Mouse (Mus musculus): ENCODE data around the gene Scd2. TPM values are rescaled to one million over a fixed set of nuclear protein-coding genes. Genes with fewer than 3 reads are reported as not detected.

The Scd2 gene
- total RNA-seq, 2 experiments from 2014 or later, result 62.2 to 71.9 TPM

DNA sequence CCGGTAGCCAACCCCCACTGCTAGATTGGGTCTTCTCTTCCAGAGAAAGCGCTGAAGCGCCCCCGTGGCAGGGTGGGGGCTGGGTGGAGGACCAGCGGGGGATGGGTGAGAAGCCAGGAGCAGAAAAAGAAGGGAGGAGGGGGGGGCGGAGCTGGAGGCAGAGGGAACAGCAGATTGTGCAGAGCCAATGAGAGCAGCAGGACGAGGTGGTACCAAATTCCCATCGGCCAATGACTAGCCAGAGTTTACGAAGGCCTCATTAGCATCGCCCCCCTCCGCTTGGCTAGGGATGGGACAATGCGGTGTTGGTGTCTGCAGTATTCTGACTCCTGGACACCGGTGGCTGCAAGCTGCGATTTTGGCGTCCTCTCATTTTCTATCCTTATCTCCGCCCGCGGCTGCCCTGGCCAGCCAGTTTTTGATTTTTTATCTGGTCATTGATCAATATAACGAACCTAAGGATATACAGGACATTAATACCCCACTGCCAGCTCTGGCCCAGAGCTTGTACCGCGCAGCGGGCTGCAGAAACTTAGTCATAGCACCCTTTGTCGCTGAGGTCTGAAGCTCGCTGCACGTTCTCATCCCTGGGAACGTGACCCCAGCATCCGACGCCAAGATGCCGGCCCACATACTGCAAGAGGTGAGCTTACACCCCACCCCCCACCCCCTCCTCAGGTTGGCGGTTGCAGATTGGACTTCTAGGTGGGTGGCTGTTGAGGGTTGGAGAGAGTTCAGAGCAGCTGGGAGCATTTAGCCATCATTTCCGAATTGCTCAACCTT, 486 bp downstream of the Scd2 start:
- ATAC-seq (replicated peaks; ENCODE audit: low FRiP score, low TSS enrichment, poor library complexity, severe bottlenecking), result peak; percentile 86

- peak; percentile 52 for ATAC-seq (replicated peaks; ENCODE audit: low FRiP score, low TSS enrichment, poor library complexity, severe bottlenecking)
These were observed 1.1 kb downstream of the Scd2 start for GRCm38 (mm10) chr19:44294588-44295041.

- ATAC-seq (replicated peaks; ENCODE audit: low FRiP score, low TSS enrichment, poor library complexity, severe bottlenecking), result no peak
These were observed 1.8 kb downstream of the Scd2 start for GRCm38 (mm10) chr19:44295251-44295650.

DNA sequence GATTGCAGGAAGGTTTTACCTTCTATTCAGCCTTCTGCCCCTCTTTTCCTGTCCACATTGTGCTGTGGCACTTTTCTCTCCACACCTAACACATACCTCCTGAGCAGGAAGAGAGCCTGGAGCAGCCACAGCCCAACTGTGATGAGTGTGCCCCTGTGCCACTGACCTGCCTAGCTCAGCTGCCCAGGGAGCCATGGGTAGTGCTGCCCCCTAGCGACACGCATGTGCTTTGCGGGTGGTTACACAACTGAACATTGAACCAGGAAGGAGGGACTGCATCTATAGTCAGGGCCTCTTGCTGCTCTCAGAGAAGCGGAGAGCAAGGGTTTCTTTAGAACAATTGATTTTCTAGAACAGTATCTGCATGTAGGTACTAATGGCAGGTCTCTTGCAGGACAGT, 2.3 kb downstream of the Scd2 start:
- ATAC-seq (replicated peaks; ENCODE audit: low FRiP score, low TSS enrichment, poor library complexity, severe bottlenecking), result peak; percentile 50

DNA sequence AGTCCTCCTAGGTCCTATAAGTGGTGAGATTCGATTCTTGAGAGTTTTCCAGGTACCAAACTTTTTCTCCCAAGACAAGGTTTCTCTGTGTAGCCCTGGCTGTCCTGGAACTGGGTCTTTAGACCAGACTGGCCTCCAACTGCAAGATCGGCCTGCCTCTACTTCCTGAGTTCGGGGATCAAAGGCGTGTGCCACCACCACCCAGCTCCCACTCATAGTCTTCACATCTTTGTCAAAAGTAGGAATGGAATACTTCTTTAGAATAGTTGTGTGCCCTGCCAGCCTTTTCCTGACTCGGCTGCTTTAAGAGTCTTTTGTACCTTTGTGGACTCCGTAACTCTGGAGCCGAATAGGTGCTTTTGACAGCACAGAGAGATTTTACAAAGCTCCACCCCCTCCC, 2.7 kb downstream of the Scd2 start:
- no peak for ATAC-seq (replicated peaks; ENCODE audit: low FRiP score, low TSS enrichment, poor library complexity, severe bottlenecking)

GRCm38 (mm10) chr19:44297068-44297760, 3.7 kb downstream of the Scd2 start:
- ATAC-seq (replicated peaks; ENCODE audit: low FRiP score, low TSS enrichment, poor library complexity, severe bottlenecking), result no peak

DNA sequence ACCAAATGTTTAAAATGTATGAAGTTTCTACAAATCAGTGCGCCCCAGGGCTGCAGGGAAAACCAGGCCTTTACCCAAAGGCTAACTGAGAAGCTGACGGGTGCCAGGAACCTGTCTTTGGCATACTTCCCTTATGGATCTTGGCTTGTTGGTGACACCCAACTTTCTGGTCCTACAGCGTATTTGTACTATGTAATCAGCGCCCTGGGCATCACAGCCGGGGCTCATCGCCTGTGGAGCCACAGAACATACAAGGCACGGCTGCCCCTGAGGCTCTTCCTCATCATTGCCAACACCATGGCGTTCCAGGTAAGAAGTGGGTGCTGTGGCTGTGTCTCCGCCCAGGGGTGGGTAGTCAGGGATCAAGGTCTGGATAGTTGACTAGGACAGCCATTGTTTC, 4.4 kb downstream of the Scd2 start:
- no peak for ATAC-seq (replicated peaks; ENCODE audit: low FRiP score, low TSS enrichment, poor library complexity, severe bottlenecking)

DNA sequence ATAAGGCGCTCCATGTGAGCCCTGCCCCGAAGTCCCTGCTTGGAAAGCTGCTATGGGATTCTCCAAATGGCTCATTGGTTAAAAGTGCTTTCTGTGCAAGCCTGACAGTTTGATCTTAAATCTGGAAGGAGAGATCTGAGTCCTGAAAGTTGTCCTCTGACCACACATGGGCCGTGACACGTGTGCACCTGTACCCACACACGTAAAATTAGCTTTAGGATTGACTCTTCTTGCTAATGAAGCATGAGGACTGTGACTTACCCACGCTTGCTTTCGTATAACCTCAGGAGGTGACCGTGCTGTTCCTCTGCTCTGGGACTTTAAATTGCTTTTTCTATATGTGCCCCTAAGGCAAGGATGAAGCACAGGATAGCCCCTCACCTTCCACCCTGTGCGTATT, 5.6 kb downstream of the Scd2 start:
- ATAC-seq (replicated peaks; ENCODE audit: low FRiP score, low TSS enrichment, poor library complexity, severe bottlenecking), result no peak

GRCm38 (mm10) chr19:44299902-44300301, 6.4 kb downstream of the Scd2 start:
- peak; percentile 34 for ATAC-seq (replicated peaks; ENCODE audit: low FRiP score, low TSS enrichment, poor library complexity, severe bottlenecking)

DNA sequence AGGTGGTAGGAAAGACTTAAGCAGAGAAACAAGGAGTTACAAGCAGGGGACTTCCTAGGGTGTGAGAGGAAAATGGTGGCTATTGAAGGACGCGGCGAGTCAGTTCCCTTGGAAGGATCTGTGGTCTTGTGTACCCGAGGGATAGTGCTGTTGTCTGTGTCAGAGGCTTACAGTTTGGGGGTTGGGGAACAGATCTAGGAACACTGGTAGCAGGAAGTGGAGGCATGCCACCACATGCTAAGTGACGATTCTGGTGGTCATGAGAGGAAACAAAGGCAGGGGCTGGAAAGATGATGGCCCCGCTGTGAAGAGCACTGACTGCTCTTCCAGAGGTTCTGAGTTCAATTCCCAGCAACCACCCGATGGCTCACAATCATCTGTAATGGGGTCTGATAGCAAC, 7.0 kb downstream of the Scd2 start:
- no peak for ATAC-seq (replicated peaks; ENCODE audit: low FRiP score, low TSS enrichment, poor library complexity, severe bottlenecking)

DNA sequence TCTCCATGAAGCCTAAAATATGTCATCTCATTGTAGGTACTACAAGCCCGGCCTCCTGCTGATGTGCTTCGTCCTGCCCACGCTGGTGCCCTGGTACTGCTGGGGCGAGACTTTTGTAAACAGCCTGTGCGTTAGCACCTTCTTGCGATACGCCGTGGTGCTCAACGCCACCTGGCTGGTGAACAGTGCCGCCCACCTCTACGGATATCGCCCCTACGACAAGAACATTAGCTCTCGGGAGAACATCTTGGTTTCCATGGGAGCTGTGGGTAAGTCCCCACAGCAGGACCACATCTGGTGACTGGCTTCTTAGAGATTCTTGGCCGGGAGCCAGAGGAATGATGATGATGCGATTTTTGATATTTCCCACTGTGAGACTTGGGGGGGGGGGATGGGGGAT, 7.7 kb downstream of the Scd2 start:
- ATAC-seq (replicated peaks; ENCODE audit: low FRiP score, low TSS enrichment, poor library complexity, severe bottlenecking), result 0 out of 2 replicates have a peak, but pooled peaks have one; percentile 19

- ATAC-seq (replicated peaks; ENCODE audit: low FRiP score, low TSS enrichment, poor library complexity, severe bottlenecking), result peak; percentile 66
These were observed 8.3 kb downstream of the Scd2 start for GRCm38 (mm10) chr19:44301671-44302305.

- no peak for ATAC-seq (replicated peaks; ENCODE audit: low FRiP score, low TSS enrichment, poor library complexity, severe bottlenecking)
These were observed 9.4 kb downstream of the Scd2 start for GRCm38 (mm10) chr19:44302901-44303300.

DNA sequence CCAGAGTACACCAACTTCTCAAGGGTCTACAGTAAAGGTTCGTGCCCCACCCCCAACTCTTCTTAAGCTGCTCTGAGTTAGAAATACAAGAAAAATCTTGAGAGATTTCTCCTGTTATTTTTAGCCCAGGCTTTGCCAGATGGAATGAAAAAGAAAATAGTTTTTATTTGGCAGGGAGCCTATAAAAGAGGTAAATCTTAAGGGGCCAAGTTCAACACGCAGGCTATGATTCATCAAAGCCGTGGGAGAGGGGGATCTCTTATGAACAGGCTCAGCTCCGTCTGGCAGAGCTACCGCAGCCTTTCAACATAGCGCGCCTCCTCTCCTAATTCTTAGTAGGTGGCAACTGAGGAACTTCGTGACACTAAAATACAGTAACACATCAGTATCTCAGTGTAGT, 10.0 kb downstream of the Scd2 start:
- ATAC-seq (replicated peaks; ENCODE audit: low FRiP score, low TSS enrichment, poor library complexity, severe bottlenecking), result no peak

GRCm38 (mm10) chr19:44304419-44304818, 10.9 kb downstream of the Scd2 start:
- ATAC-seq (replicated peaks; ENCODE audit: low FRiP score, low TSS enrichment, poor library complexity, severe bottlenecking), result no peak

GRCm38 (mm10) chr19:44304851-44305510, 11.5 kb downstream of the Scd2 start:
- ATAC-seq (replicated peaks; ENCODE audit: low FRiP score, low TSS enrichment, poor library complexity, severe bottlenecking), result no peak

GRCm38 (mm10) chr19:44305701-44306100, 12.2 kb downstream of the Scd2 start:
- ATAC-seq (replicated peaks; ENCODE audit: low FRiP score, low TSS enrichment, poor library complexity, severe bottlenecking), result no peak

DNA sequence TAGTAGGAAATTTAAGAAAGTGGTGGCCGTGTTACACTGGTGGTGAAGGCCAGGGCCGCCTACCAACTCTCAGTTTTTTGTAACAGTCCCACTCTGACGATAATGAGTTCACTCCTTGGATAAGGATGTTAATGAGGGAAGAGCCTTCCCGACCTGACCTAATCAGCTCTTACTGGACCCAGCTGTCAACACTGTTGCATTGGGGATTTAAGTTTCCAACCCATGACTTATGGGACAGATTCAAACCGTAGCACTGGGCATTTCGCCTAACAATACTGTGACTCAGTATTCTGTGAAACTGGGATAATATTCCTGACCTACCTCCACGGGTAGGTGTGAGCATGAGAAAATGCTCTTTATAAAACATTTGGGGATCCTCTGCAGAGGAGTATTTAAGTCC, 12.7 kb downstream of the Scd2 start:
- no peak for ATAC-seq (replicated peaks; ENCODE audit: low FRiP score, low TSS enrichment, poor library complexity, severe bottlenecking)

GRCm38 (mm10) chr19:44307101-44307914, 13.8 kb downstream of the Scd2 start:
- ATAC-seq (replicated peaks; ENCODE audit: low FRiP score, low TSS enrichment, poor library complexity, severe bottlenecking), result no peak

Measured in megakaryocyte-erythroid progenitor cell, adult 5-6 weeks (primary cell).